Mouse (Mus musculus) forebrain, embryonic 11.5 days (tissue): Measurements from ENCODE around the gene Rrp1b. TPM values are rescaled to one million over a fixed set of nuclear protein-coding genes. Genes with fewer than 3 reads are reported as not detected.
"Not testable (repeated sequence)": the region's sequence is repeated elsewhere in the genome, so short reads cannot be mapped to it uniquely, and the experiment has no call there.

Experiments
- ATAC-seq: fragments of 200-750 bp; cut with Nextera tagmentation; replicated peaks from 2 replicates; pipeline ENCODE4 v1.8.0; 2017; ENCODE audit warnings: moderate TSS enrichment; ENCODE audit not compliant: low FRiP score
- DNase-seq: peaks from one replicate; pipeline ENCODE4 v3.0.0-alpha.2; 2017; ENCODE audit warnings: low spot score
- H3K27ac ChIP-seq: fragments of 300-500 bp; sonication (generic); 2 replicates; pipeline ENCODE4 v1.5.1; 2014; ENCODE audit warnings: low read depth, low read length
- H3K27me3 ChIP-seq: fragments of 300-500 bp; sonication (generic); 2 replicates; pipeline ENCODE4 v1.6.1; 2014; ENCODE audit warnings: mild to moderate bottlenecking, low read length, mixed read lengths; ENCODE audit not compliant: control insufficient read depth, insufficient read depth
- H3K36me3 ChIP-seq: fragments of 300-500 bp; sonication (generic); 2 replicates; pipeline ENCODE4 v1.6.1; 2014; ENCODE audit warnings: mild to moderate bottlenecking, low read length, moderate library complexity, mixed read lengths; ENCODE audit not compliant: control insufficient read depth, insufficient read depth
- H3K4me1 ChIP-seq: fragments of 300-500 bp; sonication (generic); replicated peaks from 2 replicates; pipeline ENCODE4 v1.6.1; 2014; ENCODE audit warnings: low read length, mixed read lengths; ENCODE audit not compliant: control insufficient read depth, insufficient read depth
- H3K4me2 ChIP-seq: fragments of 300-500 bp; sonication (generic); 2 replicates; pipeline ENCODE4 v1.6.1; 2014; ENCODE audit warnings: low read depth, mild to moderate bottlenecking, low read length, moderate library complexity, mixed read lengths; ENCODE audit not compliant: severe bottlenecking
- H3K4me3 ChIP-seq: fragments of 300-500 bp; sonication (generic); 2 replicates; pipeline ENCODE4 v1.5.1; 2014; ENCODE audit warnings: low read depth, low read length
- H3K9ac ChIP-seq: fragments of 300-500 bp; sonication (generic); 2 replicates; pipeline ENCODE4 v1.6.1; 2014; ENCODE audit warnings: low read length
- H3K9me3 ChIP-seq: fragments of 300-500 bp; sonication (generic); 2 replicates; pipeline ENCODE4 v1.6.1; 2016; ENCODE audit warnings: low read length, mixed read lengths; ENCODE audit not compliant: control insufficient read depth
- WGBS: fragments of 180-500 bp; shearing (Covaris S2); extraction: QIAGEN DNeasy Blood & Tissue Kit; methylation state at CpG from one replicate; pipeline ENCODE4 v1.1.7; 2014; 5-methylcytosine and 5-hydroxymethylcytosine counted together
- polyA plus RNA-seq: library from polyadenylated mRNA; unstranded; fragments of >200 nt; fragmentation: Nextera tagmentation; extraction: Ambion mirVana; gene quantifications from 2 replicates; pipeline ENCODE4 v1.2.1, GENCODE M21; 2014

Gene Rrp1b
- polyA plus RNA-seq, 1 experiment from 2014 or later, result 70.7 TPM

GRCm38 (mm10) chr17:32063654-32064053 is 27.8 kb downstream of the Rrp1b start:
- no peak overlapping the region for H3K27ac ChIP-seq
- no peaks in the 10 kb centered on the region; the same call in 1 of the 2 replicates for H3K36me3 ChIP-seq
- no peak for ATAC-seq

GRCm38 (mm10) chr17:32064762-32065161 is 28.9 kb downstream of the Rrp1b start:
- not testable (repeated sequence) for H3K27me3 ChIP-seq, H3K4me3 ChIP-seq, H3K4me2 ChIP-seq, H3K36me3 ChIP-seq, DNase-seq, H3K9me3 ChIP-seq, H3K4me1 ChIP-seq, H3K9ac ChIP-seq, H3K27ac ChIP-seq, ATAC-seq
- WGBS, result 51% methylated on average over 8 of the region's 8 CpGs

More at GRCm38 (mm10) chr17:32063654-32064053, 27.8 kb downstream of the Rrp1b start:
- no peaks in the 10 kb centered on the region for H3K27me3 ChIP-seq
- H3K4me1 ChIP-seq, result no peaks in the 10 kb centered on the region
- DNase-seq, result no peak
- no peak overlapping the region for H3K4me2 ChIP-seq
- no peak overlapping the region for H3K4me3 ChIP-seq
- H3K9ac ChIP-seq, result no peak overlapping the region
- no peaks in the 10 kb centered on the region for H3K9me3 ChIP-seq
- 86% methylated on average over 2 of the region's 2 CpGs for WGBS

GRCm38 (mm10) chr17:32067541-32067940 is 31.6 kb downstream of the Rrp1b start:
- 82% methylated on average over 9 of the region's 9 CpGs for WGBS

GRCm38 (mm10) chr17:32068381-32068780 is 32.5 kb downstream of the Rrp1b start:
- no peak overlapping the region for H3K4me3 ChIP-seq
- H3K9me3 ChIP-seq, result no peaks in the 10 kb centered on the region; the same call in 1 of the 2 replicates
- no peak overlapping the region for H3K9ac ChIP-seq
- ATAC-seq (no peak), DNase-seq (no peak)
- H3K4me2 ChIP-seq, result no peak overlapping the region
- no peaks in the 10 kb centered on the region for H3K27me3 ChIP-seq
- H3K4me1 ChIP-seq, result no peaks in the 10 kb centered on the region
- H3K36me3 ChIP-seq, result no peaks in the 10 kb centered on the region
- H3K27ac ChIP-seq, result no peak overlapping the region
- WGBS, result 89% methylated on average over 11 of the region's 11 CpGs

More at GRCm38 (mm10) chr17:32067541-32067940, 31.6 kb downstream of the Rrp1b start:
- ATAC-seq (no peak), DNase-seq (no peak)
- Histone ChIP-seq H3K9ac (no peak overlapping the region), H3K4me3 (no peak overlapping the region), H3K27me3 (no peaks in the 10 kb centered on the region), H3K9me3 (no peaks in the 10 kb centered on the region; the same call in 1 of the 2 replicates), H3K4me2 (no peak overlapping the region), H3K36me3 (no peaks in the 10 kb centered on the region), H3K27ac (no peak overlapping the region), H3K4me1 (no peaks in the 10 kb centered on the region)

- H3K27ac ChIP-seq, result no peak overlapping the region
- H3K4me1 ChIP-seq, result no peaks in the 10 kb centered on the region
- DNase-seq (no peak), ATAC-seq (no peak)
- H3K36me3 ChIP-seq, result no peaks in the 10 kb centered on the region
- no peak overlapping the region for H3K9ac ChIP-seq
- no peaks in the 10 kb centered on the region; the same call in 1 of the 2 replicates for H3K9me3 ChIP-seq
- H3K27me3 ChIP-seq, result no peaks in the 10 kb centered on the region
- H3K4me2 ChIP-seq, result no peak overlapping the region
- no peak overlapping the region for H3K4me3 ChIP-seq
- 85% methylated on average over 2 of the region's 2 CpGs for WGBS
Measured at GRCm38 (mm10) chr17:32068810-32069209, 32.9 kb downstream of the Rrp1b start.

- Histone ChIP-seq H3K4me3 (no peak overlapping the region), H3K4me2 (no peak overlapping the region), H3K9me3 (no peaks in the 10 kb centered on the region; the same call in 1 of the 2 replicates), H3K27me3 (no peaks in the 10 kb centered on the region; the same call in 1 of the 2 replicates), H3K27ac (no peak overlapping the region), H3K4me1 (no peaks in the 10 kb centered on the region), H3K36me3 (no peaks in the 10 kb centered on the region), H3K9ac (no peak overlapping the region)
- ATAC-seq (peak; percentile 36; the same call in 1 of the 2 replicates), DNase-seq (peak; percentile 91)
- 0% methylated on average over 2 of the region's 2 CpGs for WGBS
Measured at GRCm38 (mm10) chr17:32073359-32073758, 37.5 kb downstream of the Rrp1b start.

GRCm38 (mm10) chr17:32074658-32075057 is 38.8 kb downstream of the Rrp1b start:
- H3K36me3 ChIP-seq, result no peaks in the 10 kb centered on the region
- H3K9me3 ChIP-seq, result no peaks in the 10 kb centered on the region; the same call in 1 of the 2 replicates
- no peak overlapping the region for H3K27ac ChIP-seq
- H3K4me3 ChIP-seq, result no peak overlapping the region
- no peaks in the 10 kb centered on the region; the same call in 1 of the 2 replicates for H3K27me3 ChIP-seq
- no peaks in the 10 kb centered on the region for H3K4me1 ChIP-seq
- H3K9ac ChIP-seq, result no peak overlapping the region
- no peak for ATAC-seq
- no peak overlapping the region for H3K4me2 ChIP-seq
- 65% methylated on average over 4 of the region's 4 CpGs for WGBS
- DNase-seq, result no peak

DNA sequence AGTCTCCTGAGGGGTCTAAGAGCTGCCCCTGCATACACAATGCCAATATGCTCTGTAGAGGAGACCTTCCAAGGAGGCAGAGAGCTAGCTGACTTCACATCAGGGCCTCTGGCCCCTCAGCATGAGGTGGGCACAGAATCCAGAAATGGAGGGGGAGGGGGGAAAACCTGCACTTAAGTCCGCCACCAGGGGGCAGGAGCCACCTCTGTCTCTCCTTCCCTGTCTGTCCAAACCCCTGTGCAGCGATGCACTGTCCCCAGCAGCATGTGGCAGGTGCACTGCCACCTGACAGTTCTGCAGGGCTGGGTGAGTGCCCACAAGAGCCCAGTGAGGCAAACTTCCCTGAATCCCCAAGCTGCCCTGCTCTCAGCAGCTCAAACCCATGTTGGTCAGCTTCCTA is 39.3 kb downstream of the Rrp1b start:
- Histone ChIP-seq H3K4me2 (no peak overlapping the region), H3K27ac (no peak overlapping the region), H3K9me3 (no peaks in the 10 kb centered on the region; the same call in 1 of the 2 replicates), H3K36me3 (no peaks in the 10 kb centered on the region), H3K4me1 (no peaks in the 10 kb centered on the region), H3K9ac (no peak overlapping the region), H3K4me3 (no peak overlapping the region), H3K27me3 (no peaks in the 10 kb centered on the region; the same call in 1 of the 2 replicates)
- DNase-seq (peak; percentile 81), ATAC-seq (no peak)
- 0% methylated on average over 2 of the region's 2 CpGs for WGBS

DNA sequence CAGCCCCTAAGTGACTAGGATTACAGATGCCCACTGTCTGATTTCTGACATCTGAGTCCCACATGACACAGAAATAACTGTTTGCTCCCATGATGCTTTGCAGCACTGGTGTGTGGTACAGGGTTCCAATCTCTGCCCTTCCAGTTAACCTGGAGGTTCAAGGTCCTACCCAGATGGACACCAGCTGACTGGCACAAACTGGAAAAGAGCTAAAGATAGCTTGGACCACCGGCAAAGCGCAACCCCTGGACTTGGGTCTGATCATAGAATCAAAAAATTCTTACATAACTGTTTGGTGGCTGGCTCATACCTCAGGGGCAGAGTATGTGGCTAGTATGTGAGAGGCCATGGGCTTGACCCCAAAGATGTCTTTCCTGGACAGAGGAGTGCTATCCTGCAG is 47.5 kb downstream of the Rrp1b start:
- 94% methylated on average over 2 of the region's 2 CpGs for WGBS
- no peaks in the 10 kb centered on the region for H3K9me3 ChIP-seq
- H3K27me3 ChIP-seq, result no peaks in the 10 kb centered on the region
- H3K4me2 ChIP-seq, result no peak overlapping the region
- no peak overlapping the region for H3K9ac ChIP-seq
- no peaks in the 10 kb centered on the region for H3K36me3 ChIP-seq
- no peak overlapping the region for H3K4me3 ChIP-seq
- H3K4me1 ChIP-seq, result no peaks in the 10 kb centered on the region
- ATAC-seq (no peak), DNase-seq (no peak)
- no peak overlapping the region for H3K27ac ChIP-seq
